Mouse (Mus musculus) layer of hippocampus, postnatal 36 days (tissue): ENCODE results near the gene Rad51b. TPM values are rescaled to one million over a fixed set of nuclear protein-coding genes. Genes with fewer than 3 reads are reported as not detected.

Source experiments
- DNase-seq, 2 experiments: peaks; one replicate each; pipeline ENCODE4 v3.0.0; 2022
- total RNA-seq, 2 experiments: library from RNA; stranded (reverse); gene quantifications; 2 replicates each; pipeline ENCODE4 v1.2.3; 2021

Gene Rad51b
- total RNA-seq, 2 experiments from 2014 or later, result 0.17 to 0.18 TPM

GRCm38 (mm10) chr12:79584556-79585307 is 287.6 kb downstream of the Rad51b start:
- DNase-seq, result no peak

- no peak for DNase-seq
These were observed 288.3 kb downstream of the Rad51b start for GRCm38 (mm10) chr12:79585336-79585735.

GRCm38 (mm10) chr12:79588831-79589230 is 291.7 kb downstream of the Rad51b start:
- no peak for DNase-seq

- no peak for DNase-seq
These were observed 295.1 kb downstream of the Rad51b start for GRCm38 (mm10) chr12:79592206-79592605.

- no peak for DNase-seq
These were observed 299.8 kb downstream of the Rad51b start for GRCm38 (mm10) chr12:79596842-79597241.

- no peak for DNase-seq
These were observed 300.3 kb downstream of the Rad51b start for GRCm38 (mm10) chr12:79597351-79597750.

- no peak for DNase-seq
These were observed 300.7 kb downstream of the Rad51b start for GRCm38 (mm10) chr12:79597786-79598185.

- no peak for DNase-seq
These were observed 301.4 kb downstream of the Rad51b start for GRCm38 (mm10) chr12:79598496-79598895.

GRCm38 (mm10) chr12:79598901-79599300 is 301.8 kb downstream of the Rad51b start:
- no peak for DNase-seq

- no peak for DNase-seq
These were observed 303.2 kb downstream of the Rad51b start for GRCm38 (mm10) chr12:79600149-79600769.

GRCm38 (mm10) chr12:79602641-79603040 is 305.6 kb downstream of the Rad51b start:
- no peak for DNase-seq

- no peak for DNase-seq
These were observed 307.8 kb downstream of the Rad51b start for GRCm38 (mm10) chr12:79604850-79605249.

GRCm38 (mm10) chr12:79606197-79606631 is 309.1 kb downstream of the Rad51b start:
- DNase-seq, result no peak

- DNase-seq, result no peak
These were observed 312.4 kb downstream of the Rad51b start for GRCm38 (mm10) chr12:79609399-79610010.

- no peak for DNase-seq
These were observed 313.5 kb downstream of the Rad51b start for GRCm38 (mm10) chr12:79610511-79611103.

GRCm38 (mm10) chr12:79611665-79612064 is 314.6 kb downstream of the Rad51b start:
- no peak for DNase-seq

GRCm38 (mm10) chr12:79612334-79613060 is 315.4 kb downstream of the Rad51b start:
- peak; percentile 78 to 79 for DNase-seq

- peak in 1 of 2 experiments; percentile 21 for DNase-seq
These were observed 316.1 kb downstream of the Rad51b start for GRCm38 (mm10) chr12:79613061-79613788.

GRCm38 (mm10) chr12:79613846-79614582 is 316.9 kb downstream of the Rad51b start:
- DNase-seq, result no peak

- no peak for DNase-seq
These were observed 317.5 kb downstream of the Rad51b start for GRCm38 (mm10) chr12:79614583-79614953.

GRCm38 (mm10) chr12:79615717-79616316 is 318.7 kb downstream of the Rad51b start:
- no peak for DNase-seq
